Mouse (Mus musculus): ENCODE data around the gene Zswim4. TPM values are rescaled to one million over a fixed set of nuclear protein-coding genes. Genes with fewer than 3 reads are reported as not detected.

Gene Zswim4
- polyA plus RNA-seq, 1 experiment from 2014 or later = 9.3 TPM

- Histone ChIP-seq H3K36me3 (ENCODE audit: control insufficient read depth, insufficient read depth, low read length) (no peaks in the 10 kb centered on the region), H3K27ac (ENCODE audit: low read length) (peak within 1 kb of the TSS; percentile 84), H3K9me3 (ENCODE audit: control insufficient read depth, low read depth, low read length) (no peaks in the 10 kb centered on the region), H3K27me3 (ENCODE audit: control insufficient read depth, insufficient read depth, low read length) (no peaks in the 10 kb centered on the region), H3K4me2 (replicated peaks; ENCODE audit: low read depth, low read length) (peak within 1 kb of the TSS; percentile 73), H3K9ac (replicated peaks; ENCODE audit: low read depth, low read length) (peak within 1 kb of the TSS; percentile 81), H3K4me1 (ENCODE audit: control insufficient read depth, insufficient read depth, low read length) (peaks cover 32% of the 10 kb centered on the region), H3K4me3 (ENCODE audit: low read depth, low read length) (peak within 1 kb of the TSS; percentile 74)
- ATAC-seq (ENCODE audit: insufficient number of reproducible peaks, insufficient read depth, low FRiP score, low read depth) = no peak
- 93% methylated on average over 7 of the region's 7 CpGs for WGBS
These were observed 51.7 kb downstream of the Zswim4 start, which contains the start of gene Nanos3 for GRCm38 (mm10) chr8:84185117-84185516. Gene Nanos3 (minus strand): TSS chr8:84185217.

GRCm38 (mm10) chr8:84184085-84185043, 52.5 kb downstream of the Zswim4 start:
- H3K4me2 ChIP-seq (replicated peaks; ENCODE audit: low read depth, low read length) = peak overlapping the region; percentile 73
- peak overlapping the region; percentile 74 for H3K4me3 ChIP-seq (ENCODE audit: low read depth, low read length)
- peak overlapping the region; percentile 81 for H3K9ac ChIP-seq (replicated peaks; ENCODE audit: low read depth, low read length)
- no peaks in the 10 kb centered on the region for H3K27me3 ChIP-seq (ENCODE audit: control insufficient read depth, insufficient read depth, low read length)
- H3K36me3 ChIP-seq (ENCODE audit: control insufficient read depth, insufficient read depth, low read length) = no peaks in the 10 kb centered on the region
- H3K4me1 ChIP-seq (ENCODE audit: control insufficient read depth, insufficient read depth, low read length) = peaks cover 39% of the 10 kb centered on the region
- ATAC-seq (ENCODE audit: insufficient number of reproducible peaks, insufficient read depth, low FRiP score, low read depth) = no peak
- peak overlapping the region; percentile 84 for H3K27ac ChIP-seq (ENCODE audit: low read length)
- H3K9me3 ChIP-seq (ENCODE audit: control insufficient read depth, low read depth, low read length) = no peaks in the 10 kb centered on the region
- 10% methylated on average over 21 of the region's 21 CpGs for WGBS

- Histone ChIP-seq H3K27ac (ENCODE audit: low read length) (peak overlapping the region; percentile 84), H3K36me3 (ENCODE audit: control insufficient read depth, insufficient read depth, low read length) (no peaks in the 10 kb centered on the region; the same call in 1 of the 2 replicates), H3K4me3 (ENCODE audit: low read depth, low read length) (peak overlapping the region; percentile 74), H3K27me3 (ENCODE audit: control insufficient read depth, insufficient read depth, low read length) (no peaks in the 10 kb centered on the region), H3K4me2 (replicated peaks; ENCODE audit: low read depth, low read length) (peak overlapping the region; percentile 73), H3K4me1 (ENCODE audit: control insufficient read depth, insufficient read depth, low read length) (peaks cover 41% of the 10 kb centered on the region), H3K9me3 (ENCODE audit: control insufficient read depth, low read depth, low read length) (no peaks in the 10 kb centered on the region), H3K9ac (replicated peaks; ENCODE audit: low read depth, low read length) (peak overlapping the region; percentile 81)
- ATAC-seq (ENCODE audit: insufficient number of reproducible peaks, insufficient read depth, low FRiP score, low read depth) = no peak; the same call in 1 of the 2 replicates
- WGBS = under 1% methylated on average over 62 of the region's 87 CpGs
These were observed 53.4 kb downstream of the Zswim4 start for GRCm38 (mm10) chr8:84183261-84184084.

- peak overlapping the region; percentile 74 for H3K4me3 ChIP-seq (ENCODE audit: low read depth, low read length)
- WGBS = 33% methylated on average over 4 of the region's 4 CpGs
- ATAC-seq (ENCODE audit: insufficient number of reproducible peaks, insufficient read depth, low FRiP score, low read depth) = no peak
- H3K4me2 ChIP-seq (replicated peaks; ENCODE audit: low read depth, low read length) = peak overlapping the region; percentile 73
- H3K9me3 ChIP-seq (ENCODE audit: control insufficient read depth, low read depth, low read length) = no peaks in the 10 kb centered on the region
- H3K36me3 ChIP-seq (ENCODE audit: control insufficient read depth, insufficient read depth, low read length) = no peaks in the 10 kb centered on the region; the same call in none of the 2 replicates
- H3K9ac ChIP-seq (replicated peaks; ENCODE audit: low read depth, low read length) = peak overlapping the region; percentile 81
- H3K27me3 ChIP-seq (ENCODE audit: control insufficient read depth, insufficient read depth, low read length) = no peaks in the 10 kb centered on the region
- H3K27ac ChIP-seq (ENCODE audit: low read length) = peak overlapping the region; percentile 84; the same call in 1 of the 2 replicates
- H3K4me1 ChIP-seq (ENCODE audit: control insufficient read depth, insufficient read depth, low read length) = peaks cover 41% of the 10 kb centered on the region
These were observed 54.0 kb downstream of the Zswim4 start for GRCm38 (mm10) chr8:84182833-84183232.

GRCm38 (mm10) chr8:84180530-84181190, 56.2 kb downstream of the Zswim4 start:
- H3K9me3 ChIP-seq (ENCODE audit: control insufficient read depth, low read depth, low read length) = no peaks in the 10 kb centered on the region
- peaks cover 6% of the 10 kb centered on the region for H3K36me3 ChIP-seq (ENCODE audit: control insufficient read depth, insufficient read depth, low read length)
- peak overlapping the region; percentile 11; the same call in 1 of the 2 replicates for H3K27ac ChIP-seq (ENCODE audit: low read length)
- peak; percentile 80 for ATAC-seq (ENCODE audit: insufficient number of reproducible peaks, insufficient read depth, low FRiP score, low read depth)
- H3K27me3 ChIP-seq (ENCODE audit: control insufficient read depth, insufficient read depth, low read length) = no peaks in the 10 kb centered on the region
- WGBS = 2% methylated on average over 16 of the region's 16 CpGs
- peaks cover 47% of the 10 kb centered on the region for H3K4me1 ChIP-seq (ENCODE audit: control insufficient read depth, insufficient read depth, low read length)
- H3K9ac ChIP-seq (replicated peaks; ENCODE audit: low read depth, low read length) = no peak overlapping the region; the same call in 1 of the 2 replicates
- H3K4me2 ChIP-seq (replicated peaks; ENCODE audit: low read depth, low read length) = peak overlapping the region; percentile 40
- peak overlapping the region; percentile 3; the same call in 1 of the 2 replicates for H3K4me3 ChIP-seq (ENCODE audit: low read depth, low read length)

- Histone ChIP-seq H3K27ac (ENCODE audit: low read length) (0 out of 2 replicates have a peak overlapping the region, but pooled peaks have one; percentile 52), H3K4me3 (ENCODE audit: low read depth, low read length) (peak overlapping the region; percentile 3; the same call in 1 of the 2 replicates), H3K36me3 (ENCODE audit: control insufficient read depth, insufficient read depth, low read length) (peaks cover 6% of the 10 kb centered on the region), H3K27me3 (ENCODE audit: control insufficient read depth, insufficient read depth, low read length) (no peaks in the 10 kb centered on the region), H3K9me3 (ENCODE audit: control insufficient read depth, low read depth, low read length) (no peaks in the 10 kb centered on the region), H3K4me1 (ENCODE audit: control insufficient read depth, insufficient read depth, low read length) (peaks cover 47% of the 10 kb centered on the region), H3K9ac (replicated peaks; ENCODE audit: low read depth, low read length) (no peak overlapping the region; the same call in 1 of the 2 replicates), H3K4me2 (replicated peaks; ENCODE audit: low read depth, low read length) (peak overlapping the region; percentile 40)
- ATAC-seq (ENCODE audit: insufficient number of reproducible peaks, insufficient read depth, low FRiP score, low read depth) = no peak
- 11% methylated on average over 4 of the region's 4 CpGs for WGBS
These were observed 56.9 kb downstream of the Zswim4 start for GRCm38 (mm10) chr8:84179946-84180345.

GRCm38 (mm10) chr8:84178592-84178991, 58.3 kb downstream of the Zswim4 start:
- Histone ChIP-seq H3K36me3 (ENCODE audit: control insufficient read depth, insufficient read depth, low read length) (peaks cover 11% of the 10 kb centered on the region), H3K9me3 (ENCODE audit: control insufficient read depth, low read depth, low read length) (no peaks in the 10 kb centered on the region), H3K27me3 (ENCODE audit: control insufficient read depth, insufficient read depth, low read length) (no peaks in the 10 kb centered on the region), H3K4me1 (ENCODE audit: control insufficient read depth, insufficient read depth, low read length) (peaks cover 38% of the 10 kb centered on the region), H3K9ac (replicated peaks; ENCODE audit: low read depth, low read length) (no peak overlapping the region), H3K4me2 (replicated peaks; ENCODE audit: low read depth, low read length) (no peak overlapping the region), H3K4me3 (ENCODE audit: low read depth, low read length) (no peak overlapping the region), H3K27ac (ENCODE audit: low read length) (no peak overlapping the region)
- 83% methylated on average over 8 of the region's 8 CpGs for WGBS
- no peak for ATAC-seq (ENCODE audit: insufficient number of reproducible peaks, insufficient read depth, low FRiP score, low read depth)
